Mouse (Mus musculus): Measurements from ENCODE around the gene Syn3.

- TF ChIP-seq POLR2A (IDR thresholded peaks at IDR 0.05; ENCODE audit: low read depth, low read length) (no peak), CTCF (IDR thresholded peaks at IDR 0.05; ENCODE audit: extremely low read depth, insufficient read depth, insufficient read length, insufficient replicate concordance) (no peak)
Measured at GRCm38 (mm10) chr10:86299795-86300194, 198.9 kb downstream of the Syn3 start.
